ENCODE assay signal across 34 mouse cellular contexts in the genomic region with DNA sequence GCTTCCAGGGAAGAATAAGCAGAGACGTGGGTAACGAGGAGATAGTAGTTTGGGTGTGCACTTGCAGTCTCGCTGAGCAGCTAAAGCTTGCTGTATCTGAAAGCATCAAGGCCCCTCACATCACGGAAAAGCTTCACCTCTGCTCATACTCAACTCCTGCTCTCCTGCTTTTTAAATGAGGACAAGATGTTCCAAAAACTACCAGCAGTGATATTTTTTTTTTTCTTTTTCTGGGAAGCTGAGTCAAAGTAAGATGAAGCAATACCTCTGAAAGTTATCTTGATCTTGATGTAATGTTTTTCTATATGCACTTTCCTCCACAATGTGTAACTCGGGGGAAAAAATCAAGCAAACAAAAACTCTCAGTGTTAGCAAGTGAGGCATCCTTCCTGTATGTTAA.
DNase-seq lines count a peak whose midpoint lies in the region; ATAC-seq and TF ChIP-seq lines count a peak whose summit lies in the region.
"Had no signal": no experiment of that assay in that cellular context is flagged by ENCODE, and none has a peak within 500 bp of the region (broad histone marks: within the 10 kb centered on the region; RNA-seq: fewer than 3 reads in every experiment).

No protein-coding gene starts in this region.

- 65% methylated on average over 5 of the region's 5 CpGs for WGBS in lung, postnatal 0 days

- H3K27me3 ChIP-seq in lung, postnatal 0 days (replicated peaks; ENCODE audit: insufficient read depth, low read length), result no peaks in the 10 kb centered on the region
- H3K27me3 ChIP-seq: CH12.LX; embryonic facial prominence, embryonic 12.5 days; embryonic facial prominence, embryonic 15.5 days; forebrain, embryonic 13.5 days; heart, embryonic 12.5 days; heart, embryonic 15.5 days; hindbrain, embryonic 13.5 days had no signal

- TF ChIP-seq CTCF in lung, postnatal 0 days (IDR thresholded peaks at IDR 0.05), result no peak

- DNase-seq in frontal cortex, postnatal 14 days (ENCODE audit: low spot score in 2 of 2), result no peak
- DNase-seq in adipocyte (ENCODE audit: low spot score), result peak; percentile 75
- DNase-seq in fibroblast of lung, adult 2 months (ENCODE audit: low read depth), result peak; percentile 20
- DNase-seq in lung, postnatal 0 days (ENCODE audit: low spot score), result no peak
- DNase-seq in spleen, postnatal 10 days (ENCODE audit: low spot score in 2 of 2), result no peak
- DNase-seq: adrenal gland, postnatal 10 days; adrenal gland, postnatal 36 days; B cell, adult 2 months; cerebellum, adult 11 months; cerebellum, adult 2 months; cerebellum, adult 9-11 months; cerebellum, postnatal 25 days; gastrocnemius, adult 2 months; gastrocnemius, postnatal 14 days; heart, adult 11 months; heart, postnatal 10 days; heart, postnatal 36 days; kidney, adult 18-20 months had no signal

- no peaks in the 10 kb centered on the region for H3K36me3 ChIP-seq in lung, postnatal 0 days (ENCODE audit: insufficient read depth, low read length)
- H3K36me3 ChIP-seq: embryonic facial prominence, embryonic 12.5 days; embryonic facial prominence, embryonic 15.5 days; forebrain, embryonic 10.5 days; G1E; heart, embryonic 12.5 days; heart, embryonic 15.5 days; hindbrain, embryonic 10.5 days; hindbrain, embryonic 13.5 days had no signal

- no peaks in the 10 kb centered on the region for H3K9me3 ChIP-seq in lung, postnatal 0 days (ENCODE audit: low read length)
- H3K9me3 ChIP-seq: embryonic facial prominence, embryonic 12.5 days; embryonic facial prominence, embryonic 15.5 days; forebrain, embryonic 10.5 days; forebrain, embryonic 13.5 days; heart, embryonic 12.5 days; heart, embryonic 15.5 days; hindbrain, embryonic 10.5 days; hindbrain, embryonic 13.5 days had no signal

- no peaks in the 10 kb centered on the region for H3K4me1 ChIP-seq in lung, postnatal 0 days (ENCODE audit: insufficient read depth, low read depth, low read length)
- H3K4me1 ChIP-seq: embryonic facial prominence, embryonic 12.5 days; embryonic facial prominence, embryonic 15.5 days; forebrain, embryonic 10.5 days; forebrain, embryonic 13.5 days; heart, embryonic 12.5 days; heart, embryonic 15.5 days; hindbrain, embryonic 10.5 days; hindbrain, embryonic 13.5 days had no signal

- no peak overlapping the region for H3K4me2 ChIP-seq in lung, postnatal 0 days (replicated peaks; ENCODE audit: low read depth, low read length)
- H3K4me2 ChIP-seq: embryonic facial prominence, embryonic 12.5 days; embryonic facial prominence, embryonic 15.5 days; forebrain, embryonic 13.5 days; heart, embryonic 12.5 days; heart, embryonic 15.5 days; hindbrain, embryonic 13.5 days had no signal

- no peak overlapping the region for H3K27ac ChIP-seq in lung, postnatal 0 days (ENCODE audit: low read length)
- H3K27ac ChIP-seq: embryonic facial prominence, embryonic 12.5 days; embryonic facial prominence, embryonic 15.5 days; forebrain, embryonic 10.5 days; forebrain, embryonic 13.5 days; gastrocnemius, adult 2 months; heart, embryonic 15.5 days; hindbrain, embryonic 10.5 days; hindbrain, embryonic 13.5 days; hindbrain, postnatal 0 days had no signal

- TF ChIP-seq EP300 in lung, postnatal 0 days (IDR thresholded peaks at IDR 0.05), result no peak

- peak; percentile 57; the same call in 1 of the 2 replicates for ATAC-seq in frontal cortex, adult (ENCODE audit: low TSS enrichment)
- ATAC-seq in lung, postnatal 0 days, result no peak
- ATAC-seq: forebrain, embryonic 13.5 days; forebrain, embryonic 16.5 days; hindbrain, postnatal 0 days; inflammation-experienced regulatory T-cells, adult 6 months; intestine, embryonic 16.5 days had no signal

- no peak overlapping the region for H3K4me3 ChIP-seq in lung, postnatal 0 days (ENCODE audit: low read depth, low read length)
- H3K4me3 ChIP-seq: embryonic facial prominence, embryonic 12.5 days; embryonic facial prominence, embryonic 15.5 days; erythroblast, embryonic 14.5 days; forebrain, embryonic 10.5 days; forebrain, embryonic 13.5 days; gastrocnemius, adult 2 months; heart, embryonic 12.5 days; heart, embryonic 15.5 days; hindbrain, embryonic 10.5 days; hindbrain, embryonic 13.5 days had no signal

- H3K9ac ChIP-seq in lung, postnatal 0 days (replicated peaks; ENCODE audit: low read depth), result no peak overlapping the region
- H3K9ac ChIP-seq: embryonic facial prominence, embryonic 12.5 days; embryonic facial prominence, embryonic 15.5 days; forebrain, embryonic 13.5 days; heart, embryonic 12.5 days; heart, embryonic 15.5 days; hindbrain, embryonic 13.5 days had no signal

Comparison
In these comparisons a context has a peak if more than half of its experiments do, and no peak if none do; other contexts are left out.
1. DNase-seq: peak in adipocyte (single experiment) and fibroblast of lung, adult 2 months (single experiment); none in frontal cortex, postnatal 14 days (0 of 2), lung, postnatal 0 days (single experiment) and spleen, postnatal 10 days (0 of 2).